Mouse (Mus musculus) heart, adult 2 months (tissue): ENCODE measurements around the gene Cuedc2.

ENCODE experiments used
- CTCF ChIP-seq: fragments of 200-600 bp; IDR thresholded peaks from 2 replicates; pipeline ENCODE4 v1.8.1; 2022; ENCODE audit warnings: antibody characterized with exemption, mild to moderate bottlenecking, moderate library complexity
- POLR2A ChIP-seq: fragments of 200-500 bp; IDR thresholded peaks from 2 replicates; pipeline ENCODE4 v1.6.1; 2011; ENCODE audit warnings: mild to moderate bottlenecking, low read depth, low read length, control low read depth; ENCODE audit not compliant: insufficient read depth

- TF ChIP-seq CTCF (no peak), POLR2A (no peak)
These were observed 37.4 kb upstream of the Cuedc2 start for GRCm38 (mm10) chr19:46375891-46376290.
